Mouse (Mus musculus): ENCODE results near the gene Gramd1c.

Gramd1c gene

DNA sequence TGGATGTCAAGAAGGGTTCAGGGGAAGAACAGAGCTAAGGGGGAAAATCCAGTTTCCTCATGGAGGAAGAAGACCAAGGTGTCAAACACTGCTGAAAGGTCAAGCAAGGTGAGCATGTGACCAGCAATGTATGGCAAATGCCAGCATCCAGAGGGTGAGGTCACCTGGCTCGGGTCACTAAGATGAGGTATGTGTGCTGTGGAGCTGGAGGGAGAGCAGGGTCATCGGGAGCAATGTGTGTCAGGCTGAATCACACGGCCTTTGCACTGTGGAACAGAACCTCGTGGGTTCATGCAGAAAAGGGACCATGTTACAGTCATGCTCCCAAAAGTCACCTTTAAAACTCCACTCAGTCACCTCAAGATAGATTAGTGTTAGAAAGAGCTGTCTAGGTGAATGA lies 45.4 kb downstream of the Gramd1c start:
- no peak for DNase-seq

DNA sequence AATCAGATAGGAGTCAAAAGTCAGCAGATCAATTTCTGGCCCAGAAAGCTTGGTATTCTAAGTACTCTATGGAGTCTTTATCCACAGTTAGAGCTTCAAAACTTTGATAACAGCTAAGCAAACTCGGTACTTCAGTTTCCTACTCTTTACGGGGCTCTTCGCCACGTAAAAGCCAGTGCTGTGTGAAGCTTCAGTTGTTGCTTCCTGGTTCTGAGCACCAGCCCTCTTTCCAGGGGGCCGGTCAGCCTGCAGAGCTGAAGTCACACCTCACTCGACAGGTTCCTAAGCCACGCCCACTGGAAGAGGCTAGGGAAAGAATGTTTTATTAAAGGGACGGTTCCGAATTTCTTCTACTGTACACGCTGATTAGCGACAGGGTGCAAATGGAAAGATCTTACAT lies 47.0 kb downstream of the Gramd1c start:
- DNase-seq, result peak; percentile 15

DNA sequence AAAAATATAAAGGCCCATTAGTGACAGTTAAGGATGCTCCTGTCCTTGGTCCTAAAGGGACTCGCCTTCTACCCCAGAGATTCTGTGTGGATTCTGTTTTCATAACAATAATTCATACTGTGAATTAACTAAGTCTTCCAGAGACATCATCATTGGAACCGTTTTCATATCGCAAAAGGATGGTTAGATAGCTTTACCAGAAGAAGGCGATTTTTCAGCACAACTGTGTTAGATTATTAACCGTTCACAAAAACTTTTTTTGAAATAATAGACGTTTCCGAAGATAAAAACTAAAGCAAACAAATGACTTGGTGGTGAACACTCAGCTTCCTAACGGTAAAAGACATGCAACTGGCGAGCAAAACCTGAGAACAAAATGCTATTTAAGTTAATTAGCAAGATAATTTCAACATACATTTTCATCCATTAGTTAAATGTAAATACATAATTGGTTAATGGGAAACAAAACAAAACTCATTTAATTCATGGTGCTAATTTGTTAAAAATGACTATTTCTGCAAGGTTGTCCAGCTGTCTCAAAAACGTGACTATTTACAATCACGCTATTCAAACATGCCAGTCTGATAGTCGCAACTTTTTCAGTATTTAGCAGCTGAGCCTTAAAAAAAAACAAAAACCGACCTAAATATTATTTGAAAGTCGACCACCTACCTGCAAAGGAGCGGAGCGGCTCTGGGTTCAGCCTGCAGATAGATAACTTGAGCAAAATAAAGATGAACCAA lies 47.6 kb downstream of the Gramd1c start:
- no peak for DNase-seq

DNA sequence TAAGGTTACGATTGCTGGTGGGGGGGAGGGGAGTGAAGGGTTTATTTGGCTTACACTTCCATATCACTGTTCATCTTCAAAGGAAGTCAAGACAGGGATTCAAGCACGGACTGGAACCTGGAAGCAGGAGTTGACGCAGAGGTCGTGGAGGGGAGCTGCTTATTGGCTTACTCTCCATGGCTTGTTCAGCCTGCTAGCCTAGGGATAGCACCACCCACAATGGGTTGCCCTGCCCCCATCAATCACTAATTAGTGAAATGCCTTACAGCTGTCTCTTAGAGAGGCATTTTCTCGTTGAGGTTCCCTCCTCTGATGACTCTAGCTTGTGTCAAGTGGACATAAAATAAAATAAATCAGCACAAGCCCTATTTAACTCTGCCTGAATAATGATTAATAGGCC lies 52.1 kb downstream of the Gramd1c start:
- DNase-seq, result no peak

DNA sequence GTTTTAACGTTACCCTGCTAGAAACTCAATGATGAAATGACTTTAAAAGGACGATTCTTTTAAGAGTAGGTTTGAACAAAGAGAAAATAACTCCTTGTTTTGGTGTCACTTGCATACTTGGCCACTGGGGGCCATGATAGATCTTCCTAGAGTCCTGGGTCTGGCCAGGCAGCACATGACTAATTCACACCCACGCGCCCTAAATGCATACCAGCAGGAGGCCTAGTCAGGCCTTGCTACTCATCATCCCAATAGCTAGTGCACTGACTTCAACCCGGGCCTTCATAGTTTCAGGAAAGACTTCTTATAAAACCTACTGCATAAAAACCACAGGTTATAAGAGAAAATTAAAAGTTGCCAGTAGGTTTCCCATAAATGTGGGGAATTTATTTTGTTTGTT lies 61.1 kb downstream of the Gramd1c start:
- no peak for DNase-seq

DNA sequence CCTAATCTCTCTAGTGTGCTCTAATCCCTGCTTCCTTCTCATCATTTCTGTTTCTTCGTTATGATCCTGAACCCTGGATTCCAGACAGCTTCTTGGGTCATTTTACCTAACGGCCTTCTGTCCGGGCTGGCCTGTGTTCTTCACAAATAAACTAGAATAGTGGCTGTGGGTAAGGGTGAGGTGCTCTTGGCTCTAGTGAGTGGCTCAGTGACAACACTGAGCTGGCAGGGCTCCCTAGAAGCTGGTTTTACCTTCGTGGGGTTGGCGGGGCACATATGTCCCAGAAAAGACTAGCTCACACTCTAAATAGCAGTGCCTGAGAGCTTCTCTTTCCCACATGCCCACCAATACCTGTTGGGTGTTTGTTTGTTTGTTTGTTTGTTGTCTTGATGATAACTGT lies 63.6 kb downstream of the Gramd1c start:
- DNase-seq, result no peak

DNA sequence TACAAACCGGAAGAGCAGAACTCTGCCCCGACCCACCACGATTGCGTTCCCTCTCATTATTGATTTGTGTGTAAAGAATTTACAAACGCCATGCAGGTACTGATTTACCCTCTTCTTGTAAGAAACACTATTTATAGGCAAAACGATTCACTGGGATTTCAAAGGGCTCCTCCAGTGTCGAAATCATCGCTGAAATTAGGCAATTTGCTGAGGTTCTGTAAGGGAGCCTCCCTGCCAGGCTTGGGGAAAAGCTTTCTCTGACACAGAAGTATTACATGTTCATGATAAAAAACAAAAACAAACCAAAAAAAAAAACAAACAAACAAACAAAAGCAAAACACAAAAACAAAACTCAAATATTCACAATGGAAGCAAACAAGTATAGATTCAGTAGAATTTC lies 64.0 kb downstream of the Gramd1c start:
- no peak for DNase-seq

DNA sequence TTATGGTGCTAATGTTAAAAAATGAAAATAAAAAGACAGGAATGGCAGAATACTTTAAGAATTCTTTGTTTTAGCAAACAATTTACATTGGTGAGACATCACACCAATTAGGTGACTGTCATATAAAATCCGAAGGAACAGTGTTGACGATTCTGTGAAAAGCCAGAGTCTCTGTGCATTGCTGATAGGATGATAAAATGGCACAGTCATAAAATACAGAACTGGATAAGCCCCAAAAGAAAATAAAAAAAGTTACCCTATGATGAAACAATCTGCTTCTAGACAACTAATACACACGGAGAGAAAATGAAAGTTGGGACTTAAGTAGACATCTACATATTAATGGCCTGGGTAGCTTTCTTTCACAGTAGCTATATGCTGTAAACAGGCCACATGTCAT lies 68.5 kb downstream of the Gramd1c start:
- no peak for DNase-seq

DNA sequence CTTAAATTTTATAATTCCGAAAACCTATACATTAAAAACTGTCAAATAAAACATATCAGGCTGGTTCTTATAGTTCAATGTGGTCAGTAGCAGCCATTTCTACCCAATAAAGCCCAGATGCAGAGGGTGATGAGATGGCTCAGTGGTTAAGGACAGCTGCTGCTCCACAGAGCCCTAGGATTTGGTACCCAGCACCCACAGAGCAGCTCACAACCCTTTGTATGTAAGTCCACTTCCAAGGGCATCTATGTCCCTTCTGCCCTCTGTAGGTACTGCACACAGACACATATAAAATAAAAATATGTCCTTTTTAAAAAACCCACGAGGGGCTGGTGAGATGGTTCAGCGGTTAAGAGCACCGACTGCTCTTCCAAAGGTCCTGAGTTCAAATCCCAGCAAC lies 76.8 kb downstream of the Gramd1c start:
- no peak for DNase-seq

DNA sequence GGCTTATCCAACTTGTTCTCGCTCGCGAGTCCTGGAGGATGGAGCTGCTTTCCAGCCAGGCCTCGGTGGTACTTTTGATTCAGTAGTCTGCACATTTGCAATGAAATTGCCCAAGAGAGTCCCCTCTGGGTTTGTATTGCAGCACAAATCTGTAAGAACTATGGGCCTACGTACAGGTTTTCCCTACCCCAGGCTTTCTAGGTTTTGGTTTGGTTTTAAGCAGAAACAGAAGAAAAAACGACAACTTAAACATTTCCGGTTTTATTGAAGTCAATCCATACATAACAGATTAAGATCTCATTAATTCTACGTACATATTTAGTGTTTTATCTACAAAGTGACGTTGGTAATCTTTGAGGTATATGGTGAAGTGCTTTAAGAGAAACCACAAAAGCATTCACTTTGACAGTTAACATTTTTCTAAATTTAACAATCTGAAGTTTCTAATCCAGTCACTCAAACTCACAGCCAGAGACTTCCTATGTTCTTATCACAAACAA lies 83.0 kb downstream of the Gramd1c start:
- DNase-seq, result no peak

DNA sequence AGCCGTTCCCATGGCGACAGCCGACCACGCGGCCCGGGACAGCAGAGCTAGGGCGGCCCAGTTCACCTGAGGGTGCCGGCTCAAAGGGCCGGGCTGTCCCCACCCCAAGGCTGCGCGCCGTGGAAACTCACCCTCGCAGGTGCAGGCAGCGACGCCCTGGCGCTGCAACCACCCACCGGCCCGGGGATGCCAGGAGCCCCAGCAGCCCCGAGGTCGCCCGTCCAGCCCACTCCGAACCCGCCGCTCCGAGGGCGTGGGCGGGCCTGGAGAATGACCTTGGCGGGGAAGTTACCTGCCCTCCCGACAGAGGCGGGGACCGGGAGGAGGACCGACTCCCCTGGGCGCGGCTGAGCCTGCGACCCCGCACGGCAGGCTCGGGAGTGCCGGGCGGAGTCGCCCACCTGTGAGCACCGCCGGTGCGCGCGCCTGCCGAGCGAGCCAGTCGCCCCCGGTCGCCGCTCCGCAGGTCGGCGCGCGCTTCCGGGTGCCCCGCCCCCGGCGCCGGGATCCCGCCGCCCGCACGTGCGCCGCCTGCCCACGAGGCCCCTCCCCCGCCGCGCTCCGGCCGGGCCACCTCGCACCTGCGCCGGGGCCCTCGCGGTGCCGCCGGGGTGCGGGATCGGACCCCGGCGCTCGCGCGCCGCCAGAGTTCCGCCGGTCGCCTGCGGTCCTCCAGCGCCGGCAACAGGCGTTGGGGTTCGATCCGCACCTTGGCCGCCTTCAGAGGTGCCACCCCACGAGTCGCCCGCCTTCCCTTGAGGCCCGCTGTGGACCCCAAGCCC lies 83.6 kb downstream of the Gramd1c start, which contains the start of gene Zdhhc23:
Gene Zdhhc23 (minus strand): TSS at position 464 of the 782 bp plus-strand sequence.
- DNase-seq, result peak; percentile 57

DNA sequence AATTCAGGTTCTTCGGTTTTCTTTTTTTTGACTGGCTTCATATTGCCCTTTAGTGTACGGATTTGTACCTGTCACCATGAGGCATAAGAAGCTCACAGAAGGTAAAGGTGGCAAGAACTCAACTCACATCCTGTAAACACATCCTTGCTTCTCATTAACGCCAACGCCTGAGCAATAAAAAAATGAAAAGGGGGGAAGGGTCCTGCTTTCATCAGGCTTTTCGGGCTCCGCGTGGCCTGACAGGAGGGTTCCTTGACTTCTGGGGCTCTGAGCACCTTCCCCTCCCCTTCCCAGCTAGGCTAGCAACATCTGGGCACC lies 84.2 kb downstream of the Gramd1c start:
- no peak for DNase-seq

DNA sequence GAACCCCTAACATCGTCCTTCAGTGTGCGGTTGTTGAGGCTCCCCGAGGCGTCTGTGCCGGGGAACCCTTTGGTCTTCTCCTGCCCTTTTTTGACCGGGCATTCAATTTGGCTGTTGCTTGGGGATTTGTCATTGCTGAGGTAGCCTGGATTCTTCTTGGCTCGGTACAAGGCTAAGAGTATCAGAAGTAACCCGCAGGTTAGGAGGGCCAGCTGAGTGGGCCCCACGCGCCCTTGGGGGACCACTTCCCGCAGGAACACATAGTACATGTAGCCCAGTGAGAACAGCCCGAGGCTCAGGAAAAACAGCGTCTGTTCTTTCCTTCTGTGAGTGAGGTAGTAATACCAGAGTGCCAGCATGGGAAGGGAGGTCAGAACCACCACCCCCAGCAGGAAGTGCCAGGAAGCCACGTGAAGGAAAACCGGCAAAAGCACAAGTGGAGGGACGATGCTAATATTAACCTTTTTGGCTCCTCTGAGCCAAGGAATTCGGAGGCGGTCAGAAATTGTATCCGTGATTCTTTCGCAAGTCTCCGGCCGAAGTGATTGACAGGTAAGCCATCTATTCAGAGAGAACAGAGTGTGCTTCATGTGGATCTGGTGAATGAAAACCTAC lies 89.4 kb downstream of the Gramd1c start:
- no peak for DNase-seq

DNA sequence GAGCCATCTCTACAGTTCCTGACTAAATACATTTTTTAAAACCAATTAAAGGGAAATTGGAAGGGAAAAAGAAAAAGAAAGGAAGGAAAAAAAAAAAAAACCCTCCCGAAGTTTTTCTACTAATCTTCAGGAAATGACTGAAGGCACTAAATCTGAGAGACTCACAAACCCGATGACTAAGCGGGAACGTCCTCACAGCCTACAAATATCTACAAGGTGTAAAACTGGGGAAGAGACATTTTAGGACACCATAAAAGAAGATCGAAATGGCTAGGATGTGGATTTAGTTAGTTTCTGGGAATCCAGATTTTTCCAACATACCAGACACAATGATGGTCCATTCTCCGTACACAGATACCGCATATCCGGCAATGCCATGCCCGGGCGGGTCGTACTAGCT lies 90.0 kb downstream of the Gramd1c start:
- no peak for DNase-seq

DNA sequence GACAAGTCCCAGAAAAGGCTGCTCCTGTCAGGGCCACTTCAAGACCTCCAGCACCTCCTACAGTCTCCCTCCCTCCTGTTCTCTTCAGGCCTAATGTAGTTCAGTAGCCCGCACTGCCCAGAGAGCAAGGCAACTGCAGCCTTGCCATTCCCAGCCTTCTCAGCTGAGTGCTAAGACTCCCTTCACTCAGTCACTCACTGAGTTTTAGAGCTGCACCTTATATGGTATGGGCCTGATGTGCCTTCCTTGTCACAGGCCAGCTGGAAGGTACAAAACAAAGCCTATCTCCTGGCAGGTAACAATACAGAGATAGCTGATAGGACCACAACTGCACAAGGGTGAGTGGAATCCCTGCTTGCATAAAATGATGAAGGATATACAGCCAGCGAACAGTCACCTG lies 90.8 kb downstream of the Gramd1c start:
- DNase-seq, result no peak

DNA sequence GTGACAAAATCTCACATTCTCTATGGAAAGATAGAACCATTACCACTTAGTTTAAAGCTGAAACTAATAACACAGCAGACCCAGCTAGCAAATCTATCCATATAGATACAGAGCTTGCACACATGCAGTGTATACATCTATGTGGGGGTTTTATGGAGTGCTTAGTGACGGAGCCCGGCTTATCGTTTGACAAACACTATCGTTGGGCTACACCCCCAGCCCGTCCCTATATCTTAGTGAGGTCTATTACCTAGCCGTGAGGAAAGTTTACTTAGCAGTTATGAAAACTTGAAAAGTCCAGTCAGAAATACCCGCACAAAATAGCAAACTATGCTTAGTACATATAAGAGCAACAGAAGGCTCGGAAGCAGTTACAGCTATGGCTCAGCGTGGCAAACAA lies 91.4 kb downstream of the Gramd1c start:
- no peak for DNase-seq

DNA sequence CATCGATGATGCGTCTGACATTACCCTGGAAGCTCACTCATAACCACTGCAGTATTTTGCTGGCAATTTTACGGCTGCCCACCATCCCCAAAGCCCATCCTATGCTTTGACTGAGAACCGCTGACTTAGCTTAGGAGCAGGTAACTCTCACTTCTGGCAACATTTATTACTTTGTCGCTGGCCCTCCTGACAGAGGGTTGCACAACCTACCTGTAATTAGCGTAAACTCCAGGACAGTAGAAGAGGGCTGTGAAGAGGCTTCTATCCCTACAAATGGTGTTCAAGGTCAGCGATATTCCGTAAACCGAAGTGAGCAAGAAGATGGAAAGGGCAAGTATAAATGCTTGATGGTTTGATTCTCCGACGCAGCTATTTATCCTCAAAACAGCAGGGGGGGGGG lies 92.0 kb downstream of the Gramd1c start:
- DNase-seq, result no peak

DNA sequence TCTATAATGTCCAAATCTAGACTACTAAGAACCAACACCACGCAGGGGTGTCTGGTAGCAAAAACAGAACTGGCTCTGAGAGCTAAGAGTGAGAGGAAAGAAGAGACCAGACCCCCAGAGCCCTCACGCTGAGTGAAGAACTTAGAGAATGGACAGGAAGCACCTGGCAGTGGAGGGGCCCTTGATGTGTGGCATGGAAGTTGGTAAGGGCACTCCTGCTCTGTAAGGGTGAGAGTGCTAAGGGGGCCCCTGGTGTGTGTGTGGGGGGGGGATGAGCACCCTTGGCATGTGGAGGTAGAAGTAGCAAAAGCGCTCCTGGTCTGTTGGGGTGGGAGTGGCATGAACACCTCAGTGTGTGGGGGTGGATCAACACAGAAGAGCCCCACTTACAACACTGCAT lies 92.7 kb downstream of the Gramd1c start:
- DNase-seq, result no peak

DNA sequence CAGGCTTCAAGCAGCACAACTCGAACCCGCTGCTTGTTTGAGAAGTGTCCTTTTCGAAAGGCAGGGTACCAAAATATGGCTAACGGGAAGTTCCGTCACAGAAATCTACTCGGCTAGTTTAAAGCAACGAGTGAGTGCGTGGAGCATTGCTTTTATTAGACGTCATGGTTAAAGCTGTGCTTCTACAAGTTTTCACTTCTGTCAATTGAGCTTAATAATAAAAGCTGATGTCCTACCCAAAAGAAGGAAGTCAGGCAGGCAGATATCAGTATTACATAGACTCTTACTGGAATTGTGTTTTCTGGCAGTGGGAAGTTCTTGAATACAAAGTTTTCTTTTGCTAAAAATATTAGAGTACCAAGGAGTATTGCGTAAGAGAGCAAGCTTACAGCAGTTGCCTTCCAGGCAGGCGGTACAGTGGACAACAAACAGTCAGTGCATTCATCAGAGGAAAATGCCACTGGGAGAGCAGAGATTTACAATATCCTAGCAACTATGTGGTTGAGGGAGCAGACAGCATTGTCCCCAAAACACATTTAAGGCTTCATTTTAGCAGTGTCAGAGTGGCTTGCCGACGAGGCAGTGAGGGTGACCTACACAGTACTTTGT lies 97.3 kb downstream of the Gramd1c start:
- DNase-seq, result no peak

DNA sequence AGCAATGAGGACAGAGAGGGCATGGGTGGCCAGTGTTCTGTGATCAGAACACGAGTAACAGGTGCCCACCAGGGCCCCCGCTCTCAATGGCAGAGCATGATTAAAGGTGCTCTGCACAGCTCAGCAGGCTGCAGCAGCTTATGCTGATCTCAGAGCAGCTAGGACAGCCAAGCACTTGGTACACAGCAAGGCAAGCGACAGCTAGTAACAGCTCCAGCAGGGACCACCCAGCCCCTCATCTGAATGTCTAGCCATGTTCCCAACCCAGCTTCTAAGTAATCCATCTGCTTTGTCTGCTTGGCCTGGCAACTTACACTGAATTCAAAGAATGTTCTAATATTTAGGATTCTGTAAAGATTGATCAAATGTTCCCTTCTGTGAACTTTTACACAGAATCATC lies 99.4 kb downstream of the Gramd1c start:
- DNase-seq, result no peak

DNA sequence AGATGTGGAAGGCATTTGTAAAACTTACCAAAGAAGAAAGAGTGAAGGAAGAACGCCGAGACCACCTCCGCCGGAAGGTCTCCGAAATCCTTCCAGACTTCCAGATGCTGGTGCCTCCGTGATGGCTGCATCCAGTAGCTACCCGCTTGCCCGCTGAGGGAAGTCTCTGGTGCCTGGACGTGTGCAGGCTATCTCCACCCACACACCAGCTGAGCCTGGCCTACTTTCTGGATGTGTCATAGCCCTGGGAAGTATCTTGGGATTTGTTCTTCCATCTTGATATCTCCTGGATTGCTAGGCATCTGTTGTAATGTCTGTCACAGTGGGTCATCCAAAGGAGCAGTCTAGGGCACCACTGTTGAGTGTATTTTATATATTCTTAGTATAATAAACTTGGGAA lies 99.9 kb downstream of the Gramd1c start:
- DNase-seq, result no peak

DNA sequence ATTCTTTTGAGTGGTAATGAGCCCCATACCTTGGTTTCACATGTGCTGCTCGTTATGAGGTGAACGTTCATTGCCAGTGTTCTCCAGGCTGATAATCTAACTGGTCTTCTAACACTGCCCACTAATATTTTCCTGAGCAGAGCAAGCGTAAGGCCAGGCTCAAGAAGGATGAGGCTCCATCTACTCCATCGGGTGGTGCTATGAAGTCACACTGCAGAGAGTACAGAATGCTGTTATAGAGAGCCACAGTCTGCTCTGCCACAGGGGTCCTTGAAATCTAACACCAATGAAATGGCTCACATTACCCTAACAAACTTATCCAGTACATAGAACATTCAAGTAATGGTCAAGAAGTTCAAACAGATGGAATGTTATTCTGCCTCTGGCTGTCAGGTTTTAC lies 105.1 kb downstream of the Gramd1c start:
- DNase-seq, result no peak

DNA sequence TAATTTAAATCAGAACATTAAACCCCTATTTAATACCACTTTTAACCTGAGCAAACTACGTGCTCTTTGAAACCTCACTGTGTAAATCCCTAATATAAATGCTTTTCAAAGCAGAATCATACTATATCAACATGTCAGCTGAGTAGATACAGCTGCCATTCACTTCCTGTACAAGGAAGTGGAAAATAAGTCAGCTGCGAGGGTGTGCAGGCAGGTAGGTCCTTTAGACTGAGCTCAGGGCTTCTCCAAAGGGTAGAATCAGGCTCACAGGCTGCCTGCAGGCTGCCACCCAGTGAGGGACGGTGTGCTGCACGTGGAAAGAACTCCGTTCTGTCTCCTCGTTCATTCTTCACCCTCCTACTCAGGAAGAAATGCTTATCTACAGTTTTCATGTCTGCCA lies 108.2 kb downstream of the Gramd1c start:
- DNase-seq, result no peak

DNA sequence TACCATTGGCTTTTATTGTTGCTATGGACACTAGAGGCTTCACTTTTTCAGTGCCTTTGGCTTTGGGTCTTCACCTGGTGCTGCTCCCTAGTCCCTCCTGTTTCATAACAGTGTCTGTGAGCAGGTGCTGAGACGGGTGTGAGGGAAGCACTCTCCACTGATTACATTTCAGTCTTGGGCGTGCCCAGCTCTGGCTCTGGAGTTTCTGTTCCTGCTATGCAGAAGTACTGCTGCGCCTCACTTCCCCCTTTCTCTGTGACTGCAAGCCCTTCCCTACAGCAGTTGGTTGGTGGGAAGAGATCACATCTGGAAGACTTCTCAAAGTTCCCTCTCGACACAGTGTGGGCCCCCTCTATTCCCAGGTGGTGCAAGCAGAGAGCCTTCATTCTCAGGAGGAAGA lies 111.6 kb downstream of the Gramd1c start:
- DNase-seq, result no peak

Measured in retina, postnatal 1 day (tissue).